In the genomic region with DNA sequence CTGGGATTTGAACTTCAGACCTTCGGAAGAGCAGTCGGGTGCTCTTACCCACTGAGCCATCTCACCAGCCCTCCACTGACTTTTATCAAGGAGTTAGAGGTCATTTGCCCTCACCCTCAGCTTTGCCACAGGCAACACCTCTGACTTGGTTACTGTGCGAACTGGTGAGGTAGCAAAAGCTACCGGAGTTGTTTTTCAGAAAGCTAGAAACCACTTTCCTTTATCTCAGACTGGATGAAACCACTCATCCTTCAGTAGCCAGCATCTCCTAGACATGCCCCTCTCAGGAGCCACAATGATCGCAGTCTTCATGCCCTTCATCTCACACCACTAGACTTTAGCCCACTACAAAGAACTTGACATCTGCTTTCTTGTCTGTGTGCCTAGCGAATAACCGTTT, we compare ENCODE assay signal across 26 mouse cellular contexts. TPM values are rescaled to one million over a fixed set of nuclear protein-coding genes. Genes with fewer than 3 reads are reported as not detected.
A peak's percentile ranks its signal among the peaks of the same experiment; 100 is the strongest.
DNase-seq lines count a peak whose midpoint lies in the region; ATAC-seq lines count a peak whose summit lies in the region.
"Had no signal": no experiment of that assay in that cellular context is flagged by ENCODE, and none has a peak within 500 bp of the region (broad histone marks: within the 10 kb centered on the region; RNA-seq: fewer than 3 reads in every experiment).

No protein-coding gene starts in this region.

- peak; percentile 61 for DNase-seq in heart, adult 11 months
- no peak for DNase-seq in heart, postnatal 25 days (ENCODE audit: low spot score)
- DNase-seq in CD4-positive helper T cell, adult 2 months (ENCODE audit: low read depth, low spot score), result peak; percentile 58
- peak; percentile 15 to 59 for DNase-seq in natural killer cell, adult 2 months (ENCODE audit: low spot score in 2 of 2)
- DNase-seq in cerebellum, postnatal 36 days, result no peak
- DNase-seq: adrenal gland, adult 8-10 months; adrenal gland, postnatal 14 days; adrenal gland, postnatal 36 days; B cell, adult 2 months; cerebellum, adult 11-12 months; cerebellum, adult 2 months; cerebellum, adult 9-11 months; cerebellum, postnatal 14 days; embryo, embryonic 11 days had no signal

- intact Hi-C loops in heart, postnatal 25 days (cut with DNase I), result no loop called here

- ATAC-seq in common myeloid progenitor, adult 5-6 weeks (replicated peaks; ENCODE audit: low read depth, poor library complexity, severe bottlenecking), result 0 out of 2 replicates have a peak, but pooled peaks have one; percentile 7
- ATAC-seq in inflammation-experienced regulatory T-cells, adult 6 months, result no peak
- ATAC-seq: activated CD4-positive, CD25-positive, alpha-beta regulatory T cell, adult 4 months; forebrain, embryonic 14.5 days; forebrain, embryonic 16.5 days; Patski had no signal

RNA-seq across cellular contexts. Expression of a gene that starts 15.9 kb away (rescaled TPM):
- 1 to 10 TPM; 1.6 to 2.8 TPM for total RNA-seq in heart, postnatal 25 days (2021)
- 120 and 124 TPM in 2 replicates for total RNA-seq in common myeloid progenitor, adult 5-6 weeks (2017)
- polyA plus RNA-seq in inflammation-experienced regulatory T-cells, adult 6 months (2017; shearing (Covaris generic)), result 1 to 10 TPM in 1 of 3 experiments, under 1 TPM in 1, not detected in 1; 0.54 to 6.6 TPM
- polyA plus RNA-seq: G1E had no signal

RNA-seq across cellular contexts. Expression of a gene that starts 27.2 kb away (rescaled TPM):
- 100 to 1,000 TPM in 1 of 2 experiments, 10 to 100 TPM in 1; 96.7 to 116 TPM for total RNA-seq in heart, postnatal 25 days (2021)
- 275 and 332 TPM in 2 replicates for total RNA-seq in common myeloid progenitor, adult 5-6 weeks (2017)
- polyA plus RNA-seq in inflammation-experienced regulatory T-cells, adult 6 months (2017; shearing (Covaris generic)), result 10 to 100 TPM; 60.0 to 93.0 (median 74.2) TPM

RNA-seq across cellular contexts. Expression of a gene that starts 27.2 kb away (rescaled TPM):
- not detected for total RNA-seq in heart, postnatal 25 days (2021)
- total RNA-seq in common myeloid progenitor, adult 5-6 weeks (2017), result 0.96 TPM in 1 of 2 replicates, not detected in the other
- polyA plus RNA-seq in inflammation-experienced regulatory T-cells, adult 6 months (2017; shearing (Covaris generic)), result not detected
- total RNA-seq: adrenal gland, adult 8-10 months; adrenal gland, postnatal 14 days; adrenal gland, postnatal 36 days; G1E had no signal
- polyA plus RNA-seq: activated CD4-positive, CD25-positive, alpha-beta regulatory T cell, adult 4 months; cerebellum, adult 2 months; embryonic facial prominence, embryonic 11.5 days; embryonic facial prominence, embryonic 13.5 days; embryonic facial prominence, embryonic 15.5 days; erythroblast, embryonic 14.5 days; forebrain, embryonic 12.5 days; forebrain, embryonic 14.5 days; forebrain, embryonic 16.5 days; G1E had no signal

RNA-seq across cellular contexts. Expression of a gene that starts 27.6 kb away (rescaled TPM):
- 100 to 1,000 TPM; 102 to 111 TPM for total RNA-seq in heart, postnatal 25 days (2021)
- total RNA-seq in common myeloid progenitor, adult 5-6 weeks (2017), result 143 and 146 TPM in 2 replicates
- 10 to 100 TPM in 1 of 3 experiments, 1 to 10 TPM in 2; 2.7 to 11.2 (median 3.0) TPM for polyA plus RNA-seq in inflammation-experienced regulatory T-cells, adult 6 months (2017; shearing (Covaris generic))
- total RNA-seq: G1E had no signal
- polyA plus RNA-seq: G1E had no signal

RNA-seq across cellular contexts. Expression of a gene that starts 32.9 kb away (rescaled TPM):
- total RNA-seq in heart, postnatal 25 days (2021), result under 1 TPM; 0.47 to 0.59 TPM
- total RNA-seq in common myeloid progenitor, adult 5-6 weeks (2017), result not detected in 2 replicates
- polyA plus RNA-seq in inflammation-experienced regulatory T-cells, adult 6 months (2017; shearing (Covaris generic)), result under 1 TPM in 1 of 3 experiments, not detected in 2; 0.46 TPM
- polyA plus RNA-seq: activated CD4-positive, CD25-positive, alpha-beta regulatory T cell, adult 4 months; cerebellum, adult 2 months; erythroblast, embryonic 14.5 days; forebrain, embryonic 14.5 days had no signal

Comparison
In these comparisons a context has a peak if more than half of its experiments do, and no peak if none do; other contexts are left out.
1. DNase-seq: peak in heart, adult 11 months (single experiment), CD4-positive helper T cell, adult 2 months (single experiment) and natural killer cell, adult 2 months (2 of 2); none in heart, postnatal 25 days (single experiment) and cerebellum, postnatal 36 days (0 of 2).
2. RNA of a gene that starts 15.9 kb away (total RNA-seq): 120 to 124 TPM in common myeloid progenitor, adult 5-6 weeks; 1.6 to 2.8 TPM in heart, postnatal 25 days; every median in the first group is over 10 times any median in the second.